Mouse (Mus musculus): ENCODE measurements at regions not wholly inside any gene's neighbourhood (a gene's known extent, or its start where the extent isn't known, plus 50 kb on each side); places are given as distances from the start of the nearest gene placed in this dataset.
"Not testable (repeated sequence)": the region's sequence is repeated elsewhere in the genome, so short reads cannot be mapped to it uniquely, and the experiment has no call there.

- not testable (repeated sequence) for DNase-seq (ENCODE audit: inconsistent age in 2 of 2, low spot score in 1 of 2)
Measured at GRCm38 (mm10) chr7:60733331-60733994, 593.4 kb upstream of the Snrpn start.

DNA sequence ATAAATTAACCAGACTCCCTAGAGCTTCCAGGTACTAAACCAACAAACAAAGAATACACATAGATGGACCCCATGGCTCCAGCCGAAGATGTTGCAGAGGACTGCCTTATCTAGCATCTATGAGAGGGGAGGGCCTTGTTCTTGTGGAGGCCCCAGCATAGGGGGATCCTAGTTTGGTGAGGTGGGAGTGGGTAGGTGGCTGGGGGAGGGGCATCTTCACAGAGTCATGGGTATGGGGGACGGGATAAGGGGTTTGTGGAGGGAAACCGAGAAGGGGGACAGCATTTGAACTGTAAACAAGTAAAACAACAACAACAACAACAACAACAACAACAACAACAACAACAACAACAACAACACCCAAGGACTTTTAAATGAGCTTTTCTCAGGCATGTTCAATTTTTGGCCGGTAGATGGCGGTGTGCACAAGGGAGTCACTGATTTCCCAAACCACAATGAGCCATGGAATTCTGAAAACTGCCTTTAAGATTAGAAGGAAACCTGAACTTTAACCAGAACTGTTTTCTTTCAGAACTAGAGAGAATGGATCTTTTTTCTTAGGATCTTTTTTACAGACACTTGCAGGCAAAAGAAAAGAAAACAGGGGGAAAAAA lies 588.2 kb upstream of the Snrpn start:
- peak in 1 of 2 experiments; percentile 32 for DNase-seq (ENCODE audit: inconsistent age in 2 of 2, low spot score in 1 of 2)
